Mouse (Mus musculus): Measurements from ENCODE around the gene Tmem17. TPM values are rescaled to one million over a fixed set of nuclear protein-coding genes. Genes with fewer than 3 reads are reported as not detected.

Tmem17 gene
- 8.4 and 10.3 TPM in 2 replicates for polyA plus RNA-seq (2014; fragmentation: Nextera tagmentation; extraction: Ambion mirVana)

DNA sequence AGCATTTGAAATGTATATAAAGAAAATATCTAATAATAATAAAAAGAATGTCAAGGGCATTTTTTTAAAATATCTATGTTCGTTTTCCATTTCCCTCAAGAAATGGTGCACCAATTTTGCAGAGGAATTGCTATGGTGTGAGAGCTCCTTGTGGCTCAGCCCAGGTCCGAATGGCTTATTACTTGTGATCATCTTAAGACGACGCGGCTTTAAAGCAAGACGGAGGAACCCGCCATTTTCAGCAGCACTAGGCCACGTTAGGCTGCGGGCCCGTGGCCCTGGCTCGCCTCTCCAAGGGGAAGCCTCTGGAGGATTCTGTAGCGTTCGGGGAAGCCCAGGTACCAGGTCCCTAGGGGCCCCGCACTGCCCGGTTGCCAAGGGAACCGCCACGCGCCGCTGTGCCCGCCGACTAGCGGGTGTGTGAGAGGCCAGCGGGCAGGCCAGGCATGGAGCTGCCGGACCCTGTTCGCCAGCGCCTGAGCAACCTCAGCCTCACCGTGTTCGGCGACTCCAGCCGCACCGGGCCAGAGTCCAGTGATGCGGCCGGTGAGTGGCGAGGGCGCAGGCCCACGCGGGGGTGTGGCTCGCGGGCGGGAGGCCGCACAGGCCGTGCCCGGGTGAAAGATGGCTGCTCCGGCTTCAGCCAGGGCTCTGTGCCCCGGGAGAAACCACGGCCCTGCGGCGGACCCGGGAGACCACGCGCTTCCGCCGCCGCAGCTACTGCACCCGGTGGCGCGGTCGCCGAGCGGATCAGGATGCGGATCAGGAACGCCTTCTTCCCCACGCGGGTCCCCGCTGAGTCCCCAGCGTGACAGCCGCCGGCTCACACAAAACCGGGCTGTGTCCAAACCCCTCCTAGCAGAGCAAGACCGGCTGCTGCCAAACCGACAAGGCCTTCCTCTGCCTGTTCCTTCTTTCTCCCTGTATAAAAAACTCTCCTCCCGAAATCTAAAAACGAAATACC, at the start of gene Tmem17:
Gene Tmem17, plus strand, starts transcription at position 51 of the 964 bp plus-strand sequence.
- under 1% methylated on average over 71 of the region's 73 CpGs for WGBS (ENCODE audit: insufficient replicate concordance)
- peak; percentile 92 for ATAC-seq (replicated peaks; ENCODE audit: insufficient number of reproducible peaks, low FRiP score, low TSS enrichment)
- Histone ChIP-seq H3K4me2 (peak within 1 kb of the TSS; percentile 79), H3K36me3 (ENCODE audit: control insufficient read depth, insufficient read depth, low read length) (no peaks in the 10 kb centered on the region), H3K27ac (ENCODE audit: low read depth, low read length) (peak within 1 kb of the TSS; percentile 90), H3K4me1 (ENCODE audit: control insufficient read depth, insufficient read depth, low read length) (peaks cover 3% of the 10 kb centered on the region; the same call in 1 of the 2 replicates), H3K9me3 (replicated peaks; ENCODE audit: control insufficient read depth, low read length) (no peaks in the 10 kb centered on the region), H3K27me3 (ENCODE audit: control insufficient read depth, insufficient read depth, low read length) (no peaks in the 10 kb centered on the region), H3K9ac (ENCODE audit: low read depth, low read length) (peak within 1 kb of the TSS; percentile 88), H3K4me3 (ENCODE audit: low read depth, low read length) (peak within 1 kb of the TSS; percentile 79)

DNA sequence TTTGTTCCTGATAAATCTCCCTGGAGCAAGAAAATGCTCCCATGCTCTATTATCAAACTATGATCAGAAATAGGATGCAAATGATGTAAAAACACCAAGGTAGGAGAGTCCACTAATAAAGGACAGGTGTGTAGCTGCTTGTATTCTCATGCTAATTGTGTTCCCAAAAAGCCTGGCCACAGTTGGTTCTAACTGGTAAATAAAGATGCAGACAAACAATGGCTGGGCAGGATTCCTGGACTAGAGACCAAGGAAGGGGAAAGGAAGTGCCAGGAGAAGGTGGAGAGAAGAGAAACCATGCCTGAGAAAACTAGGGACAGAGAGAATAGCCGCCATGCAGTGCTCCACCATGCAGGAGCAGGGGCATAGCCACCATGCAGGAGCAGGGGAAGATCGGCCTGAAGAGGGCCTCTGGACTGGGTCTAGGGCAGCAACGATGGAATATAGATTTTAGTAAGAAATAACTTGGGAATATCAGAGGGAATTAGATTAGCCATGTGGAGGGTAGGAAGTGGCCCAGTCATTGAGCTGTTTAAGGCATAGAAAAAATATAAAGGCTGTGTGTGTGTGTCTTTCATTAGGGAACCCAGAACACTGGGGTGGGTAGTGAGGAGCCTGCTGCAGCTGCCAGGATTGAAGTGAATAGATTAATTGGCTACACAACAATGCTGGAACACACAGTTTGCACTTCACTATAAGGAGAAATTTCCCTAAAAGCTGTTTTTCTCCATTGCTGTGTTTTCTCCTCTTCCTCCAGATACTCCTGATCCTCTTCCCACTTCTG, 31.9 kb upstream of the Tmem17 start:
- H3K4me2 ChIP-seq: no peak overlapping the region
- no peaks in the 10 kb centered on the region for H3K36me3 ChIP-seq (ENCODE audit: control insufficient read depth, insufficient read depth, low read length)
- 0 out of 2 replicates have a peak, but pooled peaks cover 3% of the 10 kb centered on the region for H3K9me3 ChIP-seq (replicated peaks; ENCODE audit: control insufficient read depth, low read length)
- H3K4me3 ChIP-seq (ENCODE audit: low read depth, low read length): no peak overlapping the region
- ATAC-seq (replicated peaks; ENCODE audit: insufficient number of reproducible peaks, low FRiP score, low TSS enrichment): no peak
- H3K27ac ChIP-seq (ENCODE audit: low read depth, low read length): no peak overlapping the region
- no peaks in the 10 kb centered on the region for H3K4me1 ChIP-seq (ENCODE audit: control insufficient read depth, insufficient read depth, low read length)
- WGBS (ENCODE audit: insufficient replicate concordance): 77% methylated on average over 3 of the region's 3 CpGs
- no peaks in the 10 kb centered on the region for H3K27me3 ChIP-seq (ENCODE audit: control insufficient read depth, insufficient read depth, low read length)
- H3K9ac ChIP-seq (ENCODE audit: low read depth, low read length): no peak overlapping the region

DNA sequence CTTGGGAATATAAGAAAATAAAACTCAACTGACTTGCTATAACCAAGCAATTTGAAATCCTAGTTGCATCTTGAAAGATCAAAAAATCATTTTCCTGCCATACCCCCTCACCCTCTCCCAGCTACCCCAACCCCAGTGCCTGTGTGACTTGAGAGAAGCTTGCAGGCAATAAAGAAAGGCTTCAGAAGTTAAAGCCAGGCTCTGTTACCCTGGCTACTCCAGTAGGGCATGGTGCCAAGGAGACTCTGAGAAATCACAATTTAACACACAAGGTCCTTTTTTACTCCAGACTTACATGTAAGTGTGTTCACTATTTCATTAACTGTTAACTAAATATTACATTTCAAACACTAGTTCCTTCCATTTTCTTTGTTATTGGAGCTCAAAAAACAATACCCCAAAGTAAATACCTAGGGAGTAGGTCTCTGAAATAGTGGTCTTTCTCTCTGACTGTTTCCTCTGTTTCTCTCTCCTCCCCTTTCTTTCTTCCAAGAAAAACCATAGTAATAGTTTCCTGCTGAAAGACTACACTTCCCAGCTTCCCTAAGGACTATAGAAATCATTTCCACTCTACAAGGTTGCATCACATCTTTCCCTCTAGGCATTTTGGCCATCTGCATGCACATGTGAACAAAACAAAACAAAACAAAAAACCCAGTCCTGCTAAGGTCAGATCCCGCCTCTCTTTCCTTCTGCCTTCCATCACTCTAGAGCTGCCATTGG, 30.1 kb upstream of the Tmem17 start:
- Histone ChIP-seq H3K9me3 (replicated peaks; ENCODE audit: control insufficient read depth, low read length) (no peaks in the 10 kb centered on the region), H3K36me3 (ENCODE audit: control insufficient read depth, insufficient read depth, low read length) (no peaks in the 10 kb centered on the region), H3K4me1 (ENCODE audit: control insufficient read depth, insufficient read depth, low read length) (no peaks in the 10 kb centered on the region), H3K4me2 (no peak overlapping the region), H3K27ac (ENCODE audit: low read depth, low read length) (no peak overlapping the region), H3K4me3 (ENCODE audit: low read depth, low read length) (no peak overlapping the region), H3K27me3 (ENCODE audit: control insufficient read depth, insufficient read depth, low read length) (no peaks in the 10 kb centered on the region), H3K9ac (ENCODE audit: low read depth, low read length) (no peak overlapping the region)
- ATAC-seq (replicated peaks; ENCODE audit: insufficient number of reproducible peaks, low FRiP score, low TSS enrichment): no peak
- WGBS (ENCODE audit: insufficient replicate concordance): 76% methylated on average over 1 of the region's 1 CpGs

DNA sequence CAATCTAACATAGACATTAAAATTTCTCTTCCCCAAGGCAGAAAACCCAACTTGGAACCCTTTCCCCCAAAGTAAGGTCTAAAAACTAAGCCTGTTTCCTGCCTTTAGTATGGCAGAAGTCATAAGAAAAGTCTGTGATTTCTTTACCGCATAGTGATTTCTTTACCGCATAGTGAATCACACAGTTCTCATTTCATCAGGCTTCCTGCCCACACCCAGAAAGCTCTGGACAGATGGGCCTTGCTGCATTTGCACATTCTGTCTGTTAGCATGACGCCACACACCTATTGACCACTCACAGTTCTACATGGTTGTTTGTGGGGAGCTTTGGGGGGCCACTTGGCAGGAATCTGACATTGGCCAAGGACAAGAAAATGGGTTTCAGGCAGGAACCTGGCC, 29.5 kb upstream of the Tmem17 start:
- H3K4me3 ChIP-seq (ENCODE audit: low read depth, low read length): no peak overlapping the region
- no peak overlapping the region for H3K9ac ChIP-seq (ENCODE audit: low read depth, low read length)
- H3K27me3 ChIP-seq (ENCODE audit: control insufficient read depth, insufficient read depth, low read length): no peaks in the 10 kb centered on the region
- 95% methylated on average over 3 of the region's 3 CpGs for WGBS (ENCODE audit: insufficient replicate concordance)
- no peaks in the 10 kb centered on the region for H3K36me3 ChIP-seq (ENCODE audit: control insufficient read depth, insufficient read depth, low read length)
- H3K9me3 ChIP-seq (replicated peaks; ENCODE audit: control insufficient read depth, low read length): no peaks in the 10 kb centered on the region
- H3K4me1 ChIP-seq (ENCODE audit: control insufficient read depth, insufficient read depth, low read length): no peaks in the 10 kb centered on the region
- ATAC-seq (replicated peaks; ENCODE audit: insufficient number of reproducible peaks, low FRiP score, low TSS enrichment): no peak
- H3K4me2 ChIP-seq: no peak overlapping the region
- H3K27ac ChIP-seq (ENCODE audit: low read depth, low read length): no peak overlapping the region

DNA sequence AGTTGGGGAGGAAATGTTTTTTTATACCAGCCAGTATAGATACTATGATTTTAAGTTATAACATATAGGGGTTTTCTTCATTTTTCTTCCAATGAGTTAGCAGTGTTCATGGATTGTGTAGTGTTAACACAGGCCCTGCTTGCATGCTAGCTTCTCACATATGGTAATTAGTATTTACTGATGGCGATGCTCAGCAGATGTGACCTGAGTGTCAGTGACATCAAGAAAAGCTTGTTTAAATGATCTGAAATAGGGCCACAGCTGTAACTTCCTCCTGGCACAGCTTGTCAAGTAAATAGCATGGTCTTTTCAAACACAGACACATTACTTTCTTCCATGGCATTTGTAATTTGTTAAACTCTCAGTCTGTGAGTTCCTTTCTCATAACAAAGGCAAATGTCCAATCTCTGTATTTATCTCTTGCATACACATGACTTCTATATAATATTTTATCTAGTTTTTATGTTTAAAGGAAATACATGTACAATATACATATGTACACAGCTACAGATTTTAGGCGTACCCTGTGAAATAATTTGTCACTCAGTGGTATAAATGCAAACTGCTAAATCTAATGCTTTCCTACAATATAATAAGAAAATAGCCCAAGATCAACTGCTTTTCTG, 18.1 kb upstream of the Tmem17 start:
- ATAC-seq (replicated peaks; ENCODE audit: insufficient number of reproducible peaks, low FRiP score, low TSS enrichment): no peak
- H3K9ac ChIP-seq (ENCODE audit: low read depth, low read length): no peak overlapping the region
- H3K4me2 ChIP-seq: no peak overlapping the region
- no peaks in the 10 kb centered on the region for H3K27me3 ChIP-seq (ENCODE audit: control insufficient read depth, insufficient read depth, low read length)
- no peak overlapping the region for H3K27ac ChIP-seq (ENCODE audit: low read depth, low read length)
- no peak overlapping the region for H3K4me3 ChIP-seq (ENCODE audit: low read depth, low read length)
- 88% methylated on average over 2 of the region's 2 CpGs for WGBS (ENCODE audit: insufficient replicate concordance)
- H3K9me3 ChIP-seq (replicated peaks; ENCODE audit: control insufficient read depth, low read length): no peaks in the 10 kb centered on the region
- H3K36me3 ChIP-seq (ENCODE audit: control insufficient read depth, insufficient read depth, low read length): no peaks in the 10 kb centered on the region
- H3K4me1 ChIP-seq (ENCODE audit: control insufficient read depth, insufficient read depth, low read length): no peaks in the 10 kb centered on the region

DNA sequence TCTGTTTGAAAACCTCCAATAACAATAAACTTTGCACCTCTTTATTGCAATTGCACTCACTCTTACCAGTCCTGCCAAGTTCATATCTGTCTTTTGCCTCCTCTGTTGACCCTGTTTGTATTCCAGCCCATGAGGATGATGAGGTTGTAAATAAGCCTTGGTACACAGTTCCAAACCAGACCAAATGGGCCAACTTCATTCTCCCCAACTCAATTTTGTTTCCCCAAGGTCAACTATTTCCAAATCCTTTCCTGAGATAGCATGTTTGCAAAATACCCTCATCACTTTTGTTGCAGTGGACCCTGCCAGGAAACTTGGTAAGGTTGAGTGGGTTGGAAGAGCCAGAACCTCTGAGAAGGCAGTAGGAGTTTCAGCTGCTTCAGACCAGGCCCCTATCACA, 16.9 kb upstream of the Tmem17 start:
- H3K36me3 ChIP-seq (ENCODE audit: control insufficient read depth, insufficient read depth, low read length): no peaks in the 10 kb centered on the region
- no peak overlapping the region for H3K4me3 ChIP-seq (ENCODE audit: low read depth, low read length)
- H3K4me2 ChIP-seq: no peak overlapping the region
- H3K27ac ChIP-seq (ENCODE audit: low read depth, low read length): no peak overlapping the region
- no peaks in the 10 kb centered on the region for H3K9me3 ChIP-seq (replicated peaks; ENCODE audit: control insufficient read depth, low read length)
- no peak overlapping the region for H3K9ac ChIP-seq (ENCODE audit: low read depth, low read length)
- no peak for ATAC-seq (replicated peaks; ENCODE audit: insufficient number of reproducible peaks, low FRiP score, low TSS enrichment)
- no peaks in the 10 kb centered on the region for H3K4me1 ChIP-seq (ENCODE audit: control insufficient read depth, insufficient read depth, low read length)
- no peaks in the 10 kb centered on the region for H3K27me3 ChIP-seq (ENCODE audit: control insufficient read depth, insufficient read depth, low read length)

DNA sequence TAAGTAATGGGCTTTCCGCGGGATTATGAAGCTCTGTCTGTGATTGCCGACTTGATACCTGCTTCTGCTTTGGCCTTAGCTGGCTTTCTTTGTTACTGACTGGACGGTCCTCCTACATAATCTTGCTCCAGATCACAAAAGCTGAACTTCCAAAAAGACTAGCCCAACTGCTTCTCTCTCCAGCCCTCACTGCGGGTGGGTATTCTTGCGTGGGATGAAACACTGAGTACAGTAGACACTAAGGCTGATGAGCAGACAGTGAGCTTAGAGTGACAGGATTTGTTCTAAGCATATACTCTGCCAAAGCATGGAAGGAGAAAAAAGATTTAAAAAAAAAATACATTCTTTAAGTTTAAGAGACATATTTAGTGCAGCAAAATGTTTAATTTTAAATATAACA, 12.5 kb upstream of the Tmem17 start:
- H3K4me2 ChIP-seq: no peak overlapping the region
- no peak overlapping the region for H3K27ac ChIP-seq (ENCODE audit: low read depth, low read length)
- no peak overlapping the region for H3K4me3 ChIP-seq (ENCODE audit: low read depth, low read length)
- no peaks in the 10 kb centered on the region for H3K4me1 ChIP-seq (ENCODE audit: control insufficient read depth, insufficient read depth, low read length)
- H3K9me3 ChIP-seq (replicated peaks; ENCODE audit: control insufficient read depth, low read length): no peaks in the 10 kb centered on the region
- 83% methylated on average over 6 of the region's 6 CpGs for WGBS (ENCODE audit: insufficient replicate concordance)
- no peaks in the 10 kb centered on the region for H3K36me3 ChIP-seq (ENCODE audit: control insufficient read depth, insufficient read depth, low read length)
- no peak for ATAC-seq (replicated peaks; ENCODE audit: insufficient number of reproducible peaks, low FRiP score, low TSS enrichment)
- H3K27me3 ChIP-seq (ENCODE audit: control insufficient read depth, insufficient read depth, low read length): no peaks in the 10 kb centered on the region
- no peak overlapping the region for H3K9ac ChIP-seq (ENCODE audit: low read depth, low read length)

DNA sequence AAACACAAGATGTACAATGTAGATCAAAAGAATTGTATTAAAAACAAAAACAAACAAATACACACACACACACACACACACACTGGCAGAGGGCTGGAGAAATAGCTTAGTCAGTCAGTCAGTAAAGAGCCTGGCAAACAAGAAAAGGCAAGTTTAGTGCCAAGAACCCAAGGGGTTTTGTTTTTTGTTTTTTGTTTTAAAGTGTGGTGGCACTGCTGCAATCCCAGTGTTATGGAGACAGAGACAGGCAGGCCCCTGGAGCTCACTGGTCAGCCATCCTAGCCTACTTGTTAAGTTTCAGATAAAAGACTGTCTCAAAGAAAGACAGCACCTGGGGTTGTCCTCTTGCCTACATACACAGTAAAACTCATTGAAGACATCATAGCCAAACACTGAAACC, 12.0 kb upstream of the Tmem17 start:
- no peak for ATAC-seq (replicated peaks; ENCODE audit: insufficient number of reproducible peaks, low FRiP score, low TSS enrichment)
- no peaks in the 10 kb centered on the region for H3K9me3 ChIP-seq (replicated peaks; ENCODE audit: control insufficient read depth, low read length)
- H3K4me2 ChIP-seq: no peak overlapping the region

More for the DNA sequence above, 12.0 kb upstream of the Tmem17 start:
- Histone ChIP-seq H3K9ac (ENCODE audit: low read depth, low read length) (no peak overlapping the region), H3K36me3 (ENCODE audit: control insufficient read depth, insufficient read depth, low read length) (no peaks in the 10 kb centered on the region), H3K27ac (ENCODE audit: low read depth, low read length) (no peak overlapping the region), H3K4me3 (ENCODE audit: low read depth, low read length) (no peak overlapping the region), H3K4me1 (ENCODE audit: control insufficient read depth, insufficient read depth, low read length) (no peaks in the 10 kb centered on the region), H3K27me3 (ENCODE audit: control insufficient read depth, insufficient read depth, low read length) (no peaks in the 10 kb centered on the region)
